Mouse (Mus musculus): ENCODE measurements around the gene Scyl1.

The Scyl1 gene

DNA sequence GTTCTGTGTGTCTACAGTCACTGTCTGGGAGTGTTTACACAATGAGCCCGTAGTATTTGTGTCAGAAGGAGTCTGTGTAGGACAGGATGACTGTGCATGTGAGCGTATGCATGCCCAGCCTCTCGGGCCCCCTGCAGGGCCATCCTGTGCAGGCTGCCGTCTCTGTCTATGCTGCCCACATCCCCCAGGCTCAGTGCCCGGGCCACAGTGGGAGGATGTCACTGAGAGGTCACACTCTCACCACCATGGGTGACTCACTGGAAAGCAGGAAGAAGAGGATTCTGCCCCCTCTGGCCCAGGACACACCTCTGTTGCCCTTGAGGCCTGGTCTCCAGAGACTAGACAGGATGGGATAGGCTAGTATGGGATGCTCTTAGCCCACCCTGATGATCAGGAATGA lies 27.6 kb downstream of the Scyl1 start:
- no peak for DNase-seq (ENCODE audit: low read depth, low spot score)

GRCm38 (mm10) chr19:5742241-5742641 lies 29.0 kb downstream of the Scyl1 start:
- DNase-seq (ENCODE audit: low read depth, low spot score) = peak; percentile 11

DNA sequence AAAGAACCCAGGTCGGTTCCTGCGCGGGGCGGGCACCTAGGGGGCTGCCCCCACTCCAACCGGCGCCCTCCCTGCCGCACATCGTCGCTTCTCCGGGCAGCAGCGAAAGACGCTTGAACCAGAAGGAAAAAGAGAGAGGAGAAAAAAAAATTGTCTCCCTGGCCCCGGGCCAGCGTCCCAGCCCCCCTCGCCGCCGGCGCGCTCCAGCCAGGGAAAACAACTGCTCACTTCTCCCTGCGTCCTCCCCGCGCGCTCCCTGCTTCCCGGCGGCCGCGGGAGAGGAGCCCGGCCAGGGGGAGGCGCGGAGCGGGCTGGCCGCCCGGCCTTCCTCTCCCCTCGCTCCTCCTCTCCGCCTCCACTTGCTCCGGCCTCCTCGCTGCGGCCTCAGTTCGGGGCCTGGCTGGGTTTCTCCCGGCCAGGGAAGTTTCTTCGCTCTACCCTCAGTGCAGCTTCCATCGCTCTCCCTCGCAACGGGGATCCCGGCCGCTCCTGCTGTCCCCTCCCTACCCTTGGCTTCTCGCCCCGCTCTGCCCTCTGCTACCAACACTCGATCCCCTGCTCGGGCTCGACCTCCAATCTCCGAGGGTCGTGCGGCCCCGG lies 29.5 kb downstream of the Scyl1 start:
- peak; percentile 32 for DNase-seq (ENCODE audit: low read depth, low spot score)

GRCm38 (mm10) chr19:5740320-5741317 lies 30.6 kb downstream of the Scyl1 start, which contains the start of gene Ltbp3:
Gene Ltbp3, plus strand, starts transcription at chr19:5740904.
- no peak for DNase-seq (ENCODE audit: low read depth, low spot score)

- DNase-seq (ENCODE audit: low read depth, low spot score) = no peak
These were observed 31.8 kb downstream of the Scyl1 start for GRCm38 (mm10) chr19:5739446-5739845.

- DNase-seq (ENCODE audit: low read depth, low spot score) = no peak
These were observed 36.9 kb downstream of the Scyl1 start for GRCm38 (mm10) chr19:5734325-5734724.

DNA sequence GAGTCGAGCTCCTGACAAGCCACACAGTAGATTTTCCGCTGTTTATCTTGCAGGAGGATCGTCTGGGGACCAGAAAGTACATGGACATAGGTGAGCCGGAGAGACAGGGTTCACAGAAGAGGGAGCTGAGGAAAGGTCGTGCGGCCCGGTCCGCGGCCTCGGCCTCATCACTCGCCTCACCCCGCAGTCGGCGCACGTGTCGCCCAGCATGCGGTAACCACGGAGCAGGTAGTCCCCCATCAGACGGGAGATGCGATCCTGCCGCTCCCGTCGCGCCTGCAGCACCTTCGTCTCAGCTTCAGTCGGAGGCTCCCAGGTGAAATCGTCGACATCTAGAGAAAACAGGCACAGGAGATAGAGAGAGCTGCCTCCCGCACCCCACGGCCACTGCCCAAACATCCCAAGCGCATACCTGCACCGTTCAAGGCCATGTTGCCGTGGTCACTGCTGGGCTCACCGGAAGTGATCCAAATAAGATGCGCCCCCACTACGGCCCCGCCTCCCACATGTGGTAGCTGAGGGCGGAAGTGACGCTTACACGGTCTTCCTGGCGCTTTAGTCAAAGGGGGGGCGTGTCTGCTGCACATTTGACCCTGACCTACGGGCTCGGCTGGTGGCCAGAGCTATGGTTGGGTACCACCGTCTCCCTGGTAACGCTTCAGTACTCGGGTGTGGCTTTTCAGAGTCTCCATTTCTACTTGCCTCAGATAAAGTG lies 39.8 kb downstream of the Scyl1 start:
- DNase-seq (ENCODE audit: low read depth, low spot score) = peak; percentile 98

DNA sequence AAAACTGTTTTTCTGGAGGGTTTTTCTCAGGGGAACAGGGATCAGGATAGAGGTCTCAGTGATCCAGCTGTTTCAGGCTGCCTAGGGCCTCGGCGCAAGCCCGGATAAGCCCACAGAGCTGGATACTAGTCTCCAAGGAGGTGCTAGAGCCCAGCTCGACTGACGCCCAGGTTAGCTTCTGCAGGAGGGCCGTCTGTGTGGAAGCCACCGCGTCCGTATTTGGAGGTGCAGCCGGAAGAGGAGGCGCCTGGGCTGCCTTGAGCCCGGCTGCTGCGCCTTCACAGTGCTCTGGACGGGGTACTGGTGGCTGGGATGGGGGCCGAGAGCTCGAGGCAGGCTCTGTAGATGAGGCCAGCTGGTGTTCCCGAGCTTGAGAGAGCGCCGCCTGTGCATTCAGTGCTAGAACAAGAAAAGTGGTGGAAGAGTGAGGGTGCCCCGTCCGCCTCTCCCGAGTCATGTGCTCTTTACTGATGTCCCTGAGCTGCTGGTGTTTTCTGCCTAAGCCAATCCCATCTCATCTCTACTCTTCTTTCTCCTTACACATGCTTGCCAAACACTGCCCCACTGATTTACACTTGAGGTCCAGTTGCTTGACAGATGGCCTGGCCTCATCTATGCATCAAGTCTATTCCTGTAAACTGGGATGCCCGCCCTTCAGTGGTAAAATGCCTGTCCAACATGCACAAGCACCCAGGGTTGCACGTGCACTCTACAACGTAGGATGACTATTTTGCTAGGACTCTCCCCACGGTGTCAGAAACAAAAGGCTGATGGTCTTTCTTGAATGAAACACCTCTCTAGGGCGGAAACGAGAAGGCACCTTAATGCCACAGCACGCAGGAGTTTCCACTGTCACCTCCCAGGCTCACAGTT lies 40.7 kb downstream of the Scyl1 start:
- DNase-seq (ENCODE audit: low read depth, low spot score) = no peak

- peak; percentile 89 for DNase-seq (ENCODE audit: low read depth, low spot score)
These were observed 41.8 kb downstream of the Scyl1 start, which contains the start of gene Fam89b for GRCm38 (mm10) chr19:5729444-5729815. Gene Fam89b, minus strand, starts transcription at chr19:5729653.

GRCm38 (mm10) chr19:5728631-5729443 lies 42.4 kb downstream of the Scyl1 start:
- DNase-seq (ENCODE audit: low read depth, low spot score) = no peak

DNA sequence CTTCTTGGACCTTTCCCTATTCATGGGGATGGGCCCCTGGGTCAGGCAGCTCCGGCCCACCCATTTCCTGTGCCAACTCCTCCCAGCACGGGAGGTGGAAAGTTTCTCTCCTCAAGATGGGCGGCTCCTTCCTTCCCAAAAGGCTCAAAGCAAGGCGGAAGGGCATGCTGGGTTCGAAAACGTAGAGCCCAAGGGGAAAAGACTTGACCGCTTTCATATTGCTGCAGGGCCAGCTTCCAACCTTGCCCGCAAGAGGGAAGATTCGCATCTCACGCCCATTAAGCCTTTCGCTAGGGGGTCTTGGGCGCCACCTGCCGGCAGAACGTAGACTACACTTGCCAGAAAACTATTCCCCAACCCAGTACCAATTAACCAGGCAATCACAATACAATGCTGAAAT lies 43.5 kb downstream of the Scyl1 start:
- peak; percentile 89 for DNase-seq (ENCODE audit: low read depth, low spot score)

GRCm38 (mm10) chr19:5726961-5727578 lies 44.1 kb downstream of the Scyl1 start:
- DNase-seq (ENCODE audit: low read depth, low spot score) = no peak

DNA sequence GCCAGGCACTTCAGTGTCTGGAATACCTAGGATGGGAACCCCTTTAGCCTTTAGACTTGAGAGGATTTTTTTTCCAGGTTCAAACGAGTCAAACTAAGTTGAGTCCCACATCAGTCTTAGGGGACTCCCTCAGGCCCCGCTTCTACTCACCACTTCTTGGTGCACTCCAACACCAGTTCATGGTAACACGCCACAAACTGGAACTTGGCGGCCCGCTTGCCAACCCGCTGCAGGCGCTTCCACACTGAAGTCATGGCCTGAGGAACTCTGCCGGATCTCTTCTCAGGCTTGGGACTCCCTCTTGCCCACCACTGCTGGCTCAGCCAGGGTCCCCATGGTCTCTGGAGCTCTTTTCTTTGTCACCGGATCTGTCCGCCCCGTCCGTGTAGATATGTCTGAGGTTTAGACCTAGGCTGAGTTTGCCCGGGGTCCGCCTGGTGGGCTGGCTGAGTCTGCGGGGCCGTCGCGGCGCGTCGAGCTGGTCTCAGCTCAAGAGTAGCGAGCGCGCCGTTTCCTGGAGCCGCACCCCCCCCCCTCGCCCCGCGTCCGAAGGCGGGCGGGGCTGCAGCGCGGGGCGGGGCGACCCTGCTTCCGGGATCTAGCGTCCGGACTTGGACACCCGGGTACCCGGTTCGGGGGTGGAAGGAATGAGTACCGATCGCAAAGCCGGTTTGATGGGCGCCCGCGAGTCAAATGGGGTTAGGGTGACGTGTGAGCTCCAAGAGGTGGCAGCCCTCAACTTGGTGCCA lies 45.3 kb downstream of the Scyl1 start, which contains the start of gene Ehbp1l1:
Gene Ehbp1l1, minus strand, starts transcription at position 551 of the 749 bp plus-strand sequence.
- DNase-seq (ENCODE audit: low read depth, low spot score) = peak; percentile 54

GRCm38 (mm10) chr19:5725029-5725707 lies 46.1 kb downstream of the Scyl1 start:
- DNase-seq (ENCODE audit: low read depth, low spot score) = no peak

DNA sequence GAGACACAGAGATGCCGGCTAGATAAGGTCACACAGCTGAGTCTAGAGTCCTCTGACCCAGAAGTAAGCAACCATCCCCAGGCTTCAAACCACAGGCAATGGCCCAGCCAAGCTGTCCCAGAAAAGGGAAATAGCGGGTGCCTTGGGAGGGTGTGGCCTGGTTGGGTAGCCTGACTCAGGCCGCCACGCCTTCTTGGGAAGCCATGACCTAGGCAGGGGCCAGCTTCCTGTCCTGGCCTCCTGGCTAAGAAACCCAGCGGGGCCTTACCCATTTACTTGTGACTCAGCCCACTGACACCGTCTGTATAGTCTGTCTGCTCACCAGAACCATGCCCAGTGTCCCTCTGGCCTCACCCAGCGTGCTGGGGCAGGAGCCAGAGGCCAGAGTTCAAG lies 46.7 kb downstream of the Scyl1 start:
- no peak for DNase-seq (ENCODE audit: low read depth, low spot score)

GRCm38 (mm10) chr19:5723934-5724548 lies 47.2 kb downstream of the Scyl1 start:
- DNase-seq (ENCODE audit: low read depth, low spot score) = no peak

DNA sequence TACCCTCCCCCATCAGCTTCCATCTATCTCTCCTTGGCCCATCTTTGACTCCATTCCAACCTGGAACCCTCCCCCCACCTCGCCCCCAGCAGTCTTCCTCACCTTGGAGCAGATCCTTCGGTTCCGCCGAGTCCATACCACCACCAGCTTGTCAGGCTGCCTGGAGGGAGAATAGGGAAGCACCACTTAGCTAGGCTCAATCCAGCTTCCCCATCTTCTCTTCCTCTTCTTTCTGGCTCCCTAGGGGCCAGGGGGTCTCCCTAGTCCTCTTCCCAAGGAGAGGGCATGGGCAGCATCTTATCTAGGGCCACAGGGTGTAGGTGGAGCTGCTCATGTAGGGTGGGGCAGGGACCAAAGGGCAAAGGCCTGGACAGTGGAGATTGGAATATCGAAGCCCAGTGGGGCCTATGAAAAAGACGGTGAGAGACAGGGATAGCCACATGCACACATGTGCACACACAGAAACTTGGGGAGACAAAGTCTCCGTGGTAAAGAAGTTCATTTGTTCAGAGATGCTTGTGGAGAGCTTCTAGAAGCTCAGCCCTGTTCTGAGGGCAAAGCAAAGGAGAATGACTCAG lies 48.3 kb downstream of the Scyl1 start:
- DNase-seq (ENCODE audit: low read depth, low spot score) = no peak

DNA sequence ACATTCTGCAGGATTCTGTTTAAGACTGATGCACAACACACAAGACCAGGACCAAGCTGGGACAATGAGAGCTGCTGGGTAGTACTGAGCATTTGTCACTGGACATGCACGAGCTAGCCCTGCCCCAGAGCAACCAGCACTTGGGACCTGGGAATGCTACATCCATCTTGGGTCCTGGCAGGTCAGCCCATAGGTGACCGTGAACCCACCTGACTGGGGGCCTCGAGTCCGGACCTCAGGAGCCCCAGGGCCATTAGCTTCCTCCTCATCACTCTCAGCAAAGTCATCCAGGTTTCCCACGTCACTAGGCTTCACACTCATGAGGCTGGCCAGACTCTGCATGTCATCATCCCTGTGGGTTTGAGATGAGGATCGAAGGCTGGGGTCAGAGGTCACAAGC lies 50.0 kb downstream of the Scyl1 start:
- no peak for DNase-seq (ENCODE audit: low read depth, low spot score)

Measured in R1 (cell line).